Mouse (Mus musculus) left cerebral cortex, postnatal 4 days (tissue): ENCODE measurements around the gene Itm2c. TPM values are rescaled to one million over a fixed set of nuclear protein-coding genes. Genes with fewer than 3 reads are reported as not detected.
A peak's percentile ranks its signal among the peaks of the same experiment; 100 is the strongest.

Source experiments
- DNase-seq: peaks from one replicate; pipeline ENCODE4 v3.0.0-alpha.2; 2022
- intact Hi-C: fragments of 180-260 bp; cut with DNase I; formaldehyde crosslinking; loops from one replicate; pipeline ENCODE4 v1.15.1; 2025
- total RNA-seq, 2 experiments: library from RNA; stranded (reverse); gene quantifications; 2 replicates each; pipeline ENCODE4 v1.2.3; 2021

Itm2c gene
- total RNA-seq, 2 experiments from 2014 or later = 111 to 124 TPM

DNA sequence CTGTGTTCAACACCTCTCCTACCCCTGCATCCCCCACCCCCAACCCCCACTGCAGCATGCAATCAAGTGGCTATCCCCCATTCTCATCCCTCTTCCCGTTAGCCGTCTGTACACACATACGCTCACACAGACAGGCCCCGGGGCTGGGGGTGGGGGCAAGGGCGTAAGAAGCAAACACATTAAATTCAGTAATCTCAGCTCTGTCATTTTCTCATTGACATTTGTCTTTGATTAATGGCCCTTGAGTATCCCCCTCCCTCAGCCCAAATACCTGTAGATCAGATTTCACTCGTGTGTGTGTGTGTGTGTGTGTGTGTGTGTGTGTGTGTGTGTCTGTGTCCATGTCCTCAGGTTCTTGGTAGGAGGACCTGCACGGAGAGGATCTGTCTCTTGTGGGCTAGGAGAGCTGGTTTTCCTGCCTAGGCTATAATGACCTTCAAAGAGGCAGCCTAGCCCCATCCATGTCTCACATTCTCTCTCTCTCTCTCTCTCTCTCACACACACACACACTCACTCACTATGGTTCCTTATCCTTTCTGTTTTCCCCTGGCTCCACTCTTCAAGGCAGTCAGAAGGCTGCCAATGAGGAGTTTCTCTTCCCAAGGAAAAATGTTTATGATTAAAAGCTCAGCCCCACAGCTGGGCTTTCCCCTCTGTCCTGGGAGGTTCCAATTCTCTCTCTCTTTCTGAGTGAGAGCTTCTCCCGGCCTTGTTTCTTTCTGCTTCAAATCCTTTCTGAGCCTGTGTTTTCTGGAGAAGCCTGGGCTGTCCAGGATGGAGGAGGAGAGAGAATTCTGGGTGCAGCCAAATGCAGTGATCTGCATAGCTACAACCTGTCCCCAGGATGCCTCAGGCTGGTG, 4.0 kb downstream of the Itm2c start:
- DNase-seq = no peak
- intact Hi-C loops = no loop called here

DNA sequence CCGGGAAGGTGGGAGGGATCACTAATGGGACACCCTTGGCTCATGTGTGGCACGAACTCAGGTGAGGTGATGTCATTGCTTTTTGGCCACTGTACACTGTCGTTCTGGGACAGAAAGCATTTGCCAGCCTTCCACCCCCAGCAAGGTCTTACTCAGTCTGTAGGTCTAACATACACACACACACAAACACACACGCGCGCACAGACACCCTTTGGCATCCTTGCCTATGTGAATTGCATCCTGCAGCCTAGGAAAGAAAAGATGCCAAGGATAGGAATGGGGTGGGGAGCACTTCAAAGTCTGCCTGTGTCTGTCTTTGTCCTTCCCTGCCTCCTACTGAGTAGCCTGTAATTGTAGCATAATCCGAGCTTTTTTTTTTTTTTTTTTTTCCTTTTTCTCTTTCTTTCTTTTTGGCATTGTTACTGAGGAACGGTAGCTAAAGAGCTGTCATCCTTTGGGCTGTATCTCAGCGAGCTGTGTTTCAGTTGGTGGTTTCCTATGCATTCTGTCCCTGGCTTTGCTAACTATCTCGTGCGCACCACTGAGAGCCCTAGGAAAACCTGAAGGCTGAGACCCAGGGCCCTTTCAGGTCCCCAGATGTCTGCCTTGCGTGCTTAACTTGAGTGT, 4.8 kb downstream of the Itm2c start:
- DNase-seq = no peak
- intact Hi-C loops = no loop called here

DNA sequence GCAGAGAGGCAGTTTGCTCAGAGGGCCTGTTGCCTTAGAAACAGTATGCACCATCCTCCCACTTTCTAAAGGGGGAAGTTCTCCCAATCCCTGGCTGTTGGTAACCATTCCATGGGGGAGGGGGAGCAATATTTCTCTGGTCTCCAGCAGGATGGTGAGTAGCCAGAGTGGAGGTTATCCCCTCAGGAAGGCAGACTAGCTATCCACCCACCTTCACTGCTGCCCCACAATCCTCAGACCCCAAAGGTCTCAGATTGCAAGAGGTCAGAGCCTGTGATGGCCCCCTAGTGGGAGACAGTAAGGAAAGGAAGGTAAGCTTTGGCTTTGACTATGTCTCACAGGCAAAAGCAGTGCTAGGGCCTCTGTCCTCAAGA, 5.3 kb downstream of the Itm2c start:
- intact Hi-C loops = no loop called here
- DNase-seq = no peak

DNA sequence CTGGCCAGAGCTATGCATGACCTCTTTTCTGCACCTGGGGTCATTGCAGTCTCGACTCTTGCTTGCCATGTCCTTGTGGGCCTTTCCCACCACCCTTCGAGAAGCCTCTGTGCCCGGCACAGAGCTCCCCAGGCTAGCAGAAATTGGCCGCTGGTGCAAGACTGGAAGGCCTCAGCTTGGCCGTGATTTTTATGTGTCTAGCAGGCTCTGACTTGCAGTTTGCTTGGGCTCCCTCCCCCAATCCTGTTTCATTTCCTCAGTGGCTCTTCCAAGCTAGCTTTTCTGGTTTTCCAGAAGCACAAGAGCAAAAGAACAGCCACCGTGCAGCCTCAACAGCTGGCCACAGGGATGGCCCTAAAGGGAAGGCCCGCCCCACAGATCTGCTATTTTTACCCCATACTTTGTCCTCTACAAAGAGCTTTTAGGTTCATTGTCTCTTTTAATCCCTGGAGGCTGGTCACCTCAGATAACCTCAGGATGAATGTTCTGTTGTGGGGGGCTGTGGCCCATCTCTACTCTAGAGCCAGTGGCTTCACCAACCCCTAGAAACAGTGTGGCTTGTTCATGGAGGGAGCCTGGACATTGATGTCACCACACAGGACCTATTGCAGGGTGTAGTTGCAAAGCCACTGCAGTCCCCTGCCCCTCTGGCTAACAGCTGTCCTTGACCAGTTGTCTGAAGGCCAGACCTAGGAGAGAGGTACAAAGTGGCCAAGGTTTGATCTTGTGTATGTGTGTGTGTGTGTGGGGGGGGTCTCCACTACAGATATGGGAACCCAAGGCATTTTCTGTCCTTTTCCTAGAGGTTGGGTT, 6.6 kb downstream of the Itm2c start:
- intact Hi-C loops = no loop called here
- DNase-seq = no peak

- no peak for DNase-seq
- intact Hi-C loops = no loop called here
These were observed 7.5 kb downstream of the Itm2c start for GRCm38 (mm10) chr1:85901516-85902107.

DNA sequence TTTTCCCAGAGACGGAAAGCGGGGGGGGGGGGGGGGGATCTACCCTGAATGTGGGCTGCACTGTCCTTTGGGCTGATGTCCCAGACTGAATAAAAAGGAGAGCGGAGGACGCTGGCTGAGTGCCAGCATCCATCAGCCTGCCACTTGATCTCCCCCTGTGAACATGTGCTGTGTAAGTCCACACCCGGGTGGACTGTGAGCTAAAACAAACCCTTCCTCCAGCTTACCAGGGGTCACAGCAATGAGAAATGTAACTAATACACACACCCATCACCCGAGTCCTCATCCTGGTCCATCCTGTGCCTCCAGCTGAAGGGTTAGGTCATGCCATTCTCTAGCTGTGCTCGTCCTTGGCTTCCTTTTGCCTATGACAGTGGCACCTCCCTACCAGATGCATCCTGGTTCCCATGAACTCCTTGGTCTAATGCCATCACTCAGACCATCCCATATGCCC, 8.1 kb downstream of the Itm2c start:
- peak; percentile 85 for DNase-seq
- intact Hi-C loops = no loop called here

DNA sequence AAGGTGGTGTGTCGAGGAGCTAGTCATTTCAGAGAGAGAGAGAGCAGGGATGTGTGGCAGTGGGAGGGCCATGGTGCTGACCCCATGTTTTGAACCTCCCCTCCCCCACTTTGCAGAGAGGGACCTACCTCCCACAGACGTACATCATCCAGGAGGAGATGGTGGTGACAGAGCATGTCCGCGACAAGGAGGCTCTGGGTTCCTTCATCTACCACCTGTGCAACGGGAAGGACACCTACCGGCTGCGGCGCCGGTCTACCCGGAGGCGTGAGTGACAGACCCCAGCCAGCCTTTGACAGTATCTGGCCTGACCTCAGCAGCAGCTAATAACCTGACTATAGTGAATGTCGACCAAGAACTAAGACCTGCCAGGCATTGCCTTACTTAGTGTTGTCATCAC, 12.8 kb downstream of the Itm2c start:
- no peak for DNase-seq
- intact Hi-C loops = no loop called here

DNA sequence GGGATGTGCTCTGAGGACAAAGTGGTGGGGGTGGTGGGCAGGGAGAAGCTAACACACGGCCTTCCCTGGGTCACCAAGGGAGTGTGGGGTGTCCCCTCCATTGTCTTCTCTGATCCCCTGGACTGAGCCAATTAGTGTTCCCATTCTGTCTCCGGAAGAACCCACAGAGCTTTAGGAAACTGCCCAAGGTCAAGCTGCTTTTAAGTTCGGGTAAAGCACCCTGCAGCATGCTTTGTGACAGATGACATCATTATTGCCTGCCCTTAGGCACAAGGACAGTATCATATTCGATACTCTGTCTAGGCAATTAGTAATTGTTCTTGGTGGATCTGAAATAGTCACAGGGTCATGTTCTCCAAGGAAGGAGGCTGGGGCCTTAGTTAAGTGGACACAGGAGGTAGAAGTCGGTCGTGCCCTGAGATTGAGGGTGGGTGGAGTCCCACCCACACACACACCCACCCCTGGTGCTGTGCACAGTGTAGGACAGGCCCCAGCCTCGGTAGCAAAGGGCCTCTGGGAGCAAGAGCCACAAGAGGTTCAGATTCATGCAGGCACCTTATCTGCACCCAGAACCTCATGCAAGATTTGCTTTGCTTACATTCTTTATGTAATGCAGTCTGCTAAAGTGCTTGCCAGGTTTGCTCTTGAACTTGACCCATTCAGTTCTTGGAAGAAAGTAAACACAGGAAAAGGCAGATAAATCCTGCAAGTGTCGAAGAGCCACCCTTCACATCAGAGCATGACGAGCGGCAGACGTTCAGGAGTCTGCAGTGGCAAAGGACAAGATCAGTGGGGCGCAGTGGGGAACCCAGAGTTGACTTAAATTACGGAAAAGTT, 14.9 kb downstream of the Itm2c start:
- no peak for DNase-seq
- intact Hi-C loops = no loop called here

DNA sequence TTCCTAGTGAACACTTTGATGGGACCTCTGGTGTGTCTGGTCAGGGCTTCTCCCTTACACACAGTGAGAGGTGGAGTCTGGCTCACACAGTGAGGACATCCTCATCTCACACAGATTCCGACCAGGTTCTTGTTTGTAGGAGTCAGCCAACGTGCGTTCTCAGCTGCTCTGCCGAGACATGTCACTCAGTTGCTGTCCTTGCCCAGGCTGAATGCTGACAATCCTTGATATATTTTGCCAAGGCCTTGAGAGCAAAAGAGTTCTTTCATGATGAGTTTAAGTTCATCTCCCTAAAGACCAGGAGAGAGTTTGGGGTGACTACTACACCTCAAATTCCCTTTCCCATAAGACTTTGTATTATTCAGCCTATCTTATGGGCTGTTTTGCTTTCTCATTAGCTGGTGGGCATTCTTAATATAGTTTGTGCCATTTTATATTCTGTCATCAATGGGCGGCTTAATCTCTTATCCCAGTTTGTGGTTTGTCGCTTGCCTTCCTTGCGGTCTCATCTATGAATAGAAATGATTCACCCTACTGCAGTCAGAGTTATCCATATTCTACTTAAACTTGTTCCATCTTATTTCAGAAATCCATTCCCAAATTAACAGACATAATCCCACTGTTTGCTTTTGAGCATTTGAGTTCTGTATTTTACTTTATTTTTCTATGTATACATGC, 19.1 kb downstream of the Itm2c start:
- intact Hi-C loops = no loop called here
- DNase-seq = no peak

DNA sequence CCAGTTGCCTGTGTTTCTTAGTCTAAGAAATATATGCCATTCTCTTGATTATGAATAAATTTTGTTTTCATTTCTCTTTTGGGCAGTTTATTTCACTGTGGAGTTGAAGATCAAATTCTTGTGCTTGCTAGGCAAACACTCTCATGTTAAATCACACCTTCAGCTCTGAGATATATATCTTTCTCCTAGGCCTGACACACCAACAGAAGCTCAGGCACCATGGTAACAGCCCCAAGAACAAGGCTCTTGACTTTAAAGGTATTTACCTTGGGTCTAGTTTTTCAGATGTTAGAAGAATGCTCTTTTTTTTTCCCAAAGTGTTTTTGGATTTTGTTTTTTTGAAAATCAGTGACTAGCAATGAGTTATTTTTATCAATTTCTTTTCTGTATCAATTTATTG, 21.8 kb downstream of the Itm2c start:
- DNase-seq = no peak
- intact Hi-C loops = no loop called here

DNA sequence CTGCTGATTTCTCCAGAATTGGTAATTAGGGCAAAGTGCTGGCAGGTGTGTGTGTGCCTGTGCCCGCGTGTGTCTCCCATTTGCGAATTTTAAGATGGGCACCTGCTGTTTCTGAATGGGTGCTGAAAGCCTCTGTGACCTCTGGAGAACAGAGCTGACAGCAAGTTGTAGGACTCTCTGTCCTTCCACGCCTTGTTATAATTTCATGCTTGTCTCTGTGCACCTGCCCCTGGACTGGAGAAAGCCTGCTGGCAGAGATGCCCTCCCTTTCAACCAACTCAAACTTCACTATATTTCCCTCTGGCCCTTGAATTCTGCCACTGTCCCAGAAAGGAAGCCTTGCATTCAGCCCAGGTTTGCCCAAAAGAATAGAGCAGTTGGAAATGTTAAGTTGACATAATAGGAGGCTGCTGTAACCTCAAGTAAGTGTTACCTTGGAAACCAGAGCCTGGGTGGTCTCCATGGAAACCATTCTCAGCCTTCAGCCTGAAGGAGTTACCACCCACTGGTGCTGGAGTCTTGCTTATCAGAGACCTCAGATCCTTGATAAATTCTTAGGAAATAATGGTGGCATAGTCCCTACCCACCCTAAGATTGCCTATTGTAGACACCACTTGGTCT, 22.9 kb downstream of the Itm2c start:
- DNase-seq = no peak

DNA sequence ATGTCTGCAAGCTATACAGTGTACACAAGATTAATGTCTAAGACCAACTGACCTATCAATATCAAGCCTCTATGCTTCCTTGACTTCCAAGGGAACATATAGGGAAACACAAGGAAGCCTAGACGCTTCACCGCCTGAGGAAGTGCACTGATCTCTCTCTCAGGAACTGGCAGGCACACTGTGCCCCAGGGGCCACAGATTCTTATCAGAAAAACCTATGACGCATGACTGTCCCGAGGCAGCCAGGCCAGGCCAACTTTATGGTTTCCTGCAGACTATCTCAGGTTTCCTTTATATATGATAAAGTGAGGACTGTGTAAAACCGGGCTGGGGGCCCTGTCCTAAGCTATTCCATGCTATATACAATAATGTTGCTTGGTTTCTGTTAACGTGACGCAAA, 25.5 kb downstream of the Itm2c start:
- intact Hi-C loops = no loop called here
- no peak for DNase-seq

More for the DNA sequence above, 22.9 kb downstream of the Itm2c start:
- intact Hi-C loops = no loop called here

DNA sequence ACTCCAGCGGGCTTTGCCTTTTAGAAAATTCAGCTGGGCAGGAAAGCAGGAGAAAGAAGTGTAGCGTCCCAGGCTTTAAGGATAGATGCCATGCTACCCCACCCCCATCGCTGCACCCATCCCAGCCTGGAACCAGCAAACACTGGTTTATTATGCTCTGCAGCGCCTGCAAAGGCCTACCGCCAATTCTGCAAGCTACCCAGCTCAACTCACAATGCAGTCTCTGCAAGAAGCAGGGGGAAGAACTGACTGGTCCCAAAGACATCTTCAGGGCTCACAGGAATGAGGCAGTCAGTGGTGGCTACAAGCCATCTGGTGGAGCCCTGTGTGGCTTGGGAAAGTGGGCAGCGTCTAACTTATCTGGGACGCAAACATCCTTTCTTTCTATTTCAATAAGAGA, 27.6 kb downstream of the Itm2c start:
- peak; percentile 58 for DNase-seq
- intact Hi-C loops = no loop called here

- peak; percentile 60 for DNase-seq
- intact Hi-C loops = no loop called here
These were observed 28.2 kb downstream of the Itm2c start for GRCm38 (mm10) chr1:85922127-85922864.

GRCm38 (mm10) chr1:85922865-85923211, 28.8 kb downstream of the Itm2c start:
- no peak for DNase-seq
- intact Hi-C loops = no loop called here

GRCm38 (mm10) chr1:85925183-85925582, 31.1 kb downstream of the Itm2c start:
- intact Hi-C loops = no loop called here
- DNase-seq = no peak

DNA sequence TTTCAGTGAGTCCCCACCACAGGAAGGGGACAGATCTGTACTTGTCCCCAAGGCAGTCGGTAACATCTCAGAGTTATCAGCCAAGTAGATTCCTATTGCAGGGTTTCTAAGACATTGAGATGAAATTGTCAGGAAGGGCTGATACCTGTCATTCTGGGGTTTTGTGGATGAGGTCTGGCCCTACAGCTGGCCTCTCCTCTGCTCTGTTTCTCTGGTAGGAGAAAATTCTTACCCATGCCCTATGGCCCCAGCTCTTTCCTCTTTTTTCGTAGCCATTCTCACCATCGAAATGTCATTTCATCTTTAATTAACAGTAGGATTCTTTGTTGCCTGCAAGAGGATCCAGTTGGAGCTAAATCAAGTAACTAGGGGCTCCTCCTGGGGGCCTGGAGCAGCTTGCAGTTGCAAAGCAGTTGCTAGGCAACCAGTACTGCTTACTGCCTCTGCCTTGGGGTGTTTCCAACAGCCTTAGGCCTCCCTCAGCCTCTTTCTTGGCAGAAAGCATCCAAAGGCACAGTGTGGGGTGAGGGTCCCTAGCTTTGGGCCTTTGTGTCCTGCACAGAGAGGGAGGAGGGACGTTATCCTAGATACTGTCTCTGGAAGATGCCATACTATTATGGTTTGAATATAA, 34.1 kb downstream of the Itm2c start, which contains the start of gene 4933407L21Rik:
4933407L21Rik (plus strand) TSS at position 427 of the 631 bp plus-strand sequence.
- intact Hi-C loops = no loop called here

DNA sequence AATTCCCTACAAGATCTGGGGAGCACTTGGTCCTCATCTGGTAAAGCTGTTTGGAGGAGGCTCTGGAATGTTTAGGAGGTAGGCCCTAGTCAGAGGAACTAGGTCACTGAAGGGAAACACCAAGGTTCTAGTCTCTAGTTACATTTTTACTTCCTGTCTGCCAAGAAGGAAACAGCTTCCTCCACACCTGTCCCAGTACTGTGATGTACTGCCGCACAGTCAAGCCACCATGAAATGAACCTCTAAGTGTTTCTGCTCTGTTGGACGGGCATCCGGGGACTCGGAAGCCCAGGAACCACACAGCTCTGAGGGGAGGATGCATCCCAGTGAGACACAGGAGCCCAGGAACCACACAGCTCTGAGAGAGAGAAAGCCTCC, 34.6 kb downstream of the Itm2c start:
- DNase-seq = no peak
- intact Hi-C loops = no loop called here

More for the DNA sequence above, 34.1 kb downstream of the Itm2c start, which contains the start of gene 4933407L21Rik:
- peak; percentile 78 for DNase-seq
